11 mouse cellular contexts compared by ENCODE assay signal in the genomic region with DNA sequence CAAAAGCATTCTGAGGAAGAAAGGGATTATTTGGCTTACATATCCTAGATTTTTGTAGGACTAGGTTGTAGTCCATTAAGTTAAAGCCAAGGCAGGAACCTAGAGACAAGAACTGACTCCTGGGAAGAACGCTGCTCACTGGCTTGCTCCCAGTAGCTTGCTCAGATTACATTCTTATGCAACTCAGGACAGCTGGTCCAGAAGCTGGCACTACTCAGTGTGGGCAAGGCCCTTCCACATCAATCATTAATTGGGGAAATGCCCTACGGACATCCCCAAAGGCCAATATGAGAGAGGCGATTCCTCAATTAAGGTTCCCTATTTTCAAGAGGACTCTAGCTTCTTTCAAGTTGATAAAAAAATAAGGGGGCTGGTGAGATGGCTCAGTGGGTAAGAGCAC.
DNase-seq lines count a peak whose midpoint lies in the region; ATAC-seq lines count a peak whose summit lies in the region.
"Had no signal": no experiment of that assay in that cellular context is flagged by ENCODE, and none has a peak within 500 bp of the region (broad histone marks: within the 10 kb centered on the region; RNA-seq: fewer than 3 reads in every experiment).

No protein-coding gene starts in this region.

- no peaks in the 10 kb centered on the region for H3K36me3 ChIP-seq in kidney, embryonic 15.5 days
- no peaks in the 10 kb centered on the region for H3K36me3 ChIP-seq in midbrain, embryonic 15.5 days (replicated peaks)
- H3K36me3 ChIP-seq in limb, embryonic 10.5 days, result no peaks in the 10 kb centered on the region
- H3K36me3 ChIP-seq: hindbrain, embryonic 12.5 days; lung, embryonic 15.5 days; stomach, embryonic 15.5 days had no signal

- DNase-seq in kidney, adult 11 months, result peak; percentile 80
- peak; percentile 15 for DNase-seq in A20 (ENCODE audit: low read depth, low spot score)
- peak; percentile 53 for DNase-seq in adrenal gland, adult 8-10 months
- DNase-seq in heart, postnatal 14 days, result peak; percentile 34 to 42
- no peak for DNase-seq in limb, embryonic 10.5 days (ENCODE audit: low spot score)
- no peak for DNase-seq in layer of hippocampus, adult 18-20 months (ENCODE audit: low spot score in 2 of 2)

- no peak overlapping the region for H3K27ac ChIP-seq in kidney, embryonic 15.5 days
- no peak overlapping the region for H3K27ac ChIP-seq in midbrain, embryonic 15.5 days
- no peak overlapping the region for H3K27ac ChIP-seq in limb, embryonic 10.5 days
- H3K27ac ChIP-seq: hindbrain, embryonic 12.5 days; lung, embryonic 15.5 days; stomach, embryonic 15.5 days had no signal

- no peaks in the 10 kb centered on the region for H3K9me3 ChIP-seq in kidney, embryonic 15.5 days (replicated peaks)
- no peaks in the 10 kb centered on the region for H3K9me3 ChIP-seq in midbrain, embryonic 15.5 days
- H3K9me3 ChIP-seq in limb, embryonic 10.5 days (replicated peaks), result no peaks in the 10 kb centered on the region
- H3K9me3 ChIP-seq: hindbrain, embryonic 12.5 days; lung, embryonic 15.5 days; stomach, embryonic 15.5 days had no signal

- ATAC-seq in kidney, embryonic 15.5 days (replicated peaks; ENCODE audit: low FRiP score), result no peak
- ATAC-seq in midbrain, embryonic 15.5 days (replicated peaks), result no peak

- intact Hi-C loops in heart, postnatal 14 days (cut with DNase I), result no loop called here

- no peaks in the 10 kb centered on the region for H3K27me3 ChIP-seq in kidney, embryonic 15.5 days
- no peaks in the 10 kb centered on the region for H3K27me3 ChIP-seq in midbrain, embryonic 15.5 days (replicated peaks)
- no peaks in the 10 kb centered on the region for H3K27me3 ChIP-seq in limb, embryonic 10.5 days (ENCODE audit: low read depth, poor library complexity, severe bottlenecking)
- H3K27me3 ChIP-seq: hindbrain, embryonic 12.5 days; lung, embryonic 15.5 days; stomach, embryonic 15.5 days had no signal

- no peak overlapping the region for H3K4me2 ChIP-seq in kidney, embryonic 15.5 days
- H3K4me2 ChIP-seq in midbrain, embryonic 15.5 days, result no peak overlapping the region
- H3K4me2 ChIP-seq: hindbrain, embryonic 12.5 days; lung, embryonic 15.5 days; stomach, embryonic 15.5 days had no signal

- peaks cover 11% of the 10 kb centered on the region for H3K4me1 ChIP-seq in kidney, embryonic 15.5 days
- no peaks in the 10 kb centered on the region for H3K4me1 ChIP-seq in midbrain, embryonic 15.5 days
- H3K4me1 ChIP-seq in limb, embryonic 10.5 days, result peaks cover 5% of the 10 kb centered on the region

- WGBS in kidney, embryonic 15.5 days, result 83% methylated on average over 3 of the region's 3 CpGs
- WGBS in midbrain, embryonic 15.5 days, result 91% methylated on average over 3 of the region's 3 CpGs
- WGBS in limb, embryonic 10.5 days, result 95% methylated on average over 3 of the region's 3 CpGs

- no peak overlapping the region for H3K4me3 ChIP-seq in kidney, embryonic 15.5 days (replicated peaks)
- H3K4me3 ChIP-seq in midbrain, embryonic 15.5 days, result no peak overlapping the region
- H3K4me3 ChIP-seq in limb, embryonic 10.5 days, result no peak overlapping the region
- H3K4me3 ChIP-seq: hindbrain, embryonic 12.5 days; lung, embryonic 15.5 days; stomach, embryonic 15.5 days had no signal

- H3K9ac ChIP-seq in kidney, embryonic 15.5 days, result no peak overlapping the region
- no peak overlapping the region for H3K9ac ChIP-seq in midbrain, embryonic 15.5 days
- H3K9ac ChIP-seq: hindbrain, embryonic 12.5 days; lung, embryonic 15.5 days; stomach, embryonic 15.5 days had no signal

Comparison
In these comparisons a context has a peak if more than half of its experiments do, and no peak if none do; other contexts are left out.
1. DNase-seq: peak in kidney, adult 11 months (single experiment), A20 (single experiment), adrenal gland, adult 8-10 months (single experiment) and heart, postnatal 14 days (2 of 2); none in limb, embryonic 10.5 days (single experiment) and layer of hippocampus, adult 18-20 months (0 of 2).